Mouse (Mus musculus) kidney, adult 18-20 months (tissue): ENCODE results near the gene Podn.

Source experiments
- DNase-seq: peaks from one replicate; pipeline ENCODE4 v3.0.0; 2021

Gene Podn

DNA sequence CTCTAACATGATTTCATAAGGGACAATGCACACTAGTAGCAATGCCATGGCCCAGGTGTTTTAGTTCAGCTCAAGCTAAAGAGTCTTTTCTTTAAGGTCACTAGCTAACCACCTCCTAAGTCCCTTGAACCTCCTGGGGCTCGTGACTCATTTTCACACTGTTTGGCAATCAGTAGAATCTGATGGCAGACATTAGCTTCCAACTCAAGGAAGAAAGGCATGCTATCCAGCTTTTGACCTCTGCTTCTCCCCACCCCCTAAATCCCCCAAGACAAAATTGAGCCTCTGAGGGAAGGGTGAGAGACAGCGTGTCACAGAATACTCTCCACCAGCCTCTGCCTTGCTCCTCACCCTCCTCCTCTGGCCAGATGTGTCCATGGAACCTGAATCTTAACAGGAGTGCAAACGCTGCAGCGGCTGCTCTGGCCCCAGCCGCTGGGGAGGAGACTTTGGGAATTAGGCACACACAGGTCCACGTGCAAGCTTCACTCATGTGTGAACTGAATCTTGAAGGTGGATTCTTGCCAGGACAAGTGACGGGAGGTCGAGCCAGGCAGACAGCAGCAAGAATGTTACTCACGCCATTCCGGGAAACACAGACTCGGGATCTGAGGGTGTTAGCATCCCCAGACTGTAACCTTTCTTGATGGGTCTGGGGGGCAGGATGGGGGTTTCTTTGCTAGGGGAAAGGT lies 97.5 kb downstream of the Podn start:
- DNase-seq = peak; percentile 72

DNA sequence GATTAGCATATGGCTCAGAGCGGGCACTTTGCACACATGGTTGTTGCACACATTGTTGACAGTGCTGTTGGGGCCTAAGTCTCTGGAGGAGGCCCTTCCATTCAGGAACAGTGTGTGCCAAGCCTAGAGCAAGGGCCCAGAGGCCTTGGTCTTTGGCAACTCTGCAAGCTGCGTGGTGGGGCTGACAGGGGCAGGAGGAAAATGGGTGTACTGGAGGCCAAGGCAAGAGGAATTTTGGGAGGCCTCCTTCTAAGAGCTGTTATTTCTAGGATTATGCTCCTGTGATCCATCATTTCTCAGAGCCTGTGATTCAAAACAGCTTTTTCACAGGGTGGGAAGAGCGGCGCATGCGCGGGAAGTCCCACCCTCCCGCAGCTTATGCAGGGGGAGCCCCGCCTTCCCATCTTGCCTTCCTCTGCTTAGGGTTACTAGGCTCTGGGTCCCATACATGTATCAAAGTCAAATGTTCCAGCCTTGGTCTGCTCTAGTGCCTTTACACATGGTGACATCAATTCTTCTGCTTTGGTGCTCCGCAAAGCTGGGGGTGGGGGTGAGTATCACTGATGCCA lies 99.7 kb downstream of the Podn start:
- DNase-seq = no peak

DNA sequence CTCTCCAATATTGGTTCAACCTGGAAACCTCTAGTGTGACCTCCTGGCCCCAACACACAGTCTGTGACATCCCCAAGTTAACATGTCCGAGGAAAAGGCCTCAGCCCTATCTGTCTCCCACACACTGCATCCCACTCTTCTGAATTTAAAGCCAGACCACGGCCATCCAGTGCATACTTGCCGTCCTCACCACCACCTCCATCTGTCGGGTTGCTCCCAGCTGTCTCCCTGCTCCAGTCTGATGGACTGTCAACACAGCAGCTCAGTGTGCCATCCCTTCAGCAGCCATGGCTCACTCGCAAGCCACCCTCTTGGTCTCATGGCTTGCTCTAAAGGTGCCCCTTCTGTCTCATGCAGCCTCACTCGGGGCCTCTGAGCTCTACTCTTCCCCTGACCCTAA lies 100.5 kb downstream of the Podn start:
- DNase-seq = no peak

DNA sequence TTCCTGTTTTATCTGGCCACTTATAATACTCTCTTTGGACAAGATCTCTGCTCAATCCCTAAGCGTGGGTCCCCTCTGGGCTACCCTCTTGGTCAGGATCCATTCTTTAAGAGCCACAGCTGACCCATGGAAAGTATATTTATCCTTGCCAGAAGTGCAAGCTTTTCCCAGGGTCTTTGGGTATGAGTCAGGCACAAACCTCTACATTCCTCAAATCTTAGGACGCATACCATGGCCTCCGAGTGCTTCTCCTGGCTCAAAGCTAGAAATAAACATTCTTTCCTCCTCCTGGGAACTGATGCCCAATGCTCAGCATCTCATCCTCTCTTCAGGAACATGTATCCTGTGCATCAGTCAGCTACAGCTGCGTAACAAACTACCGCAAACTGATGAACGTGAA lies 101.2 kb downstream of the Podn start:
- no peak for DNase-seq

DNA sequence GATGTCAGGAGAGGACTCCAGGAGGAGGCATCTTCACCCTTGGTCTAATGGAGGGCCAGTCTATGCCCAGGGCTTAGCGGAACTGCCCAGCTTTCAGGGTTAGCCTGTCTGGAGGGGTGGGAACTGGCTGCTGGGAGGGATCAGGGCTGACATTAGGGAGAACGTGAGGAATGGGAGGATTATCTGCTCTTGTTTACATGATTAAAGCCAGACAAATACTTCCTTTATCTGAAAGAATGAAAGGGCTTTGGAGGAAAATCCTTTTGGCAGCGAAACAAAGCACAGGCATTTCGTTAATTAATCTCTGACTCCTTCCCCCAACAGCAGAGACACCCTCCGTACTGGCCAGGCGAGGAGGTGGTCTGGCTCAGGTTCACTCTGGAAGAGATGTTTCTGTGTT lies 104.4 kb downstream of the Podn start:
- no peak for DNase-seq

DNA sequence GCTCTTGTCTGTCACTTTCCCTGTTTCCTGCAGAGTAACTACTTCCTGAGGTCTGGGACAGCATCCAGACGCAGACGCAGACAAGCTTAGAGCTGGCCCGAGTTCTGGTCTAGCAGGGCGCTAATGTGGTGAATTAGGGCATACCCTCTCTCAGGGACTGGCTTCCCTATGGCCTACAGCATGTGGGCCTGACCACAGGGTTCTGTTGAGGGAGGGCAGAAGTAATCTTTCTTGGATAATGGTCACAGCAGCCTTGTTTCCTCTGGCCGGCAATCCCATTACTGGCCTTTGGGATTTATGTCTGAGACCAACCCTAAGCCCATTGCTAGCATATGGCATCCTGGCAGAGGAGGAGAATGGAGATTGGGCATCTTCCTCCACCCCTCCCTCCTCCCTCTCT lies 105.4 kb downstream of the Podn start:
- no peak for DNase-seq

DNA sequence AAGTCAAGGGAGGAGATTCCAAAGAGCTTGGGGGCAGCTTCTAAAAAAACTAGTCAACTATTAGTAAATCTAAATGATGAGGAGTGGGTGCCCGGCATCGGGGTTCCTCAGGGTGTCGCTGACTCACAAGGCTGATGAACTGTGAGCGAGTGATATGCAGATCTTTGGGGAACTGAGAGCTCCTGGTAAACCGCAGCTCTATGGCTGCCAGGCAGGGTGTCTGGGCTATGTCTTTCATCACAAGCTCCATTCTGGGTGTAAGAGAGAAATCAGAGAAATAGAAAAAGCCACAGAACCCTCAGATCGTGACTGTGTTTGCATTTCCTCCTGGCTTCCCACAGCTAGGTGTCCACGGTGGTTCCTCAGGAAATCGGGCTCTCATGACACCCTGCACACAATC lies 107.3 kb downstream of the Podn start:
- no peak for DNase-seq

DNA sequence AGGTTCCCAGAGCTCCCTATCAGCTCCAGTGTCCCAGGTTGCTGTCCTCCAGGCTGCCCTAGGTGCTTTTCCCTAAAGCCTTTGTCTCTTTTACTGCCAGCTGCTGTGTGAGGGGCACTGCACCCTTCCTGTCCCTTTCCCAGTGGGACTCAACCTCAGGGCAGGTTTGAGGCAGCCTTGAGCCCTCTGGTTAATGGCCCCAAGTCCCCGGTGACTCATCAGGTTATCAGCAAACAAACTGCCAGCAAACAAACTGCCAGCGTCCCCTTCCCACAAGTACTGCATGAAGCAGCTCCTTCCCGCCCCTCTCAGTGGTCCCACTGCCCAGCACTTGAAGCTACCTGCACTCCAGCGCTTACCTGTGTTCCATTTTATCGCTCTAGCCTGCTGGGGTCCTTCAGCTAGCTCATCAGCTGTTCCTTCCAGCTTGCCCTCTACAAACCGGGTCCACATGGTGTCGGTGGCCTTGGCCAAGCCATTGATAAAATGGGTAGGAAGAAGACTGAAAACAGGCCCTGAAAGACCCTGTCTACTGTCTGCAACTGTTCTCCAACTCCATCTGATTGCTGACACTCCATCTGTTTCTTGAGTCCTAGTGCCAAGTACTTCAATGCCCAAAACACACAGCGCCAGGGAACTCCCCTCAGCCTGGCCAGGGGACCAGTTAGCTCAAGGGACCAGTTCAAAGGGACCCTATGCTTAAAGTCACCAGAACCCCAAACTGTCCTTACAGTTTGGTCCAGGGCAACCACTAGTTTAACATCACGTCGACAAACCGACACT lies 109.7 kb downstream of the Podn start:
- DNase-seq = no peak

DNA sequence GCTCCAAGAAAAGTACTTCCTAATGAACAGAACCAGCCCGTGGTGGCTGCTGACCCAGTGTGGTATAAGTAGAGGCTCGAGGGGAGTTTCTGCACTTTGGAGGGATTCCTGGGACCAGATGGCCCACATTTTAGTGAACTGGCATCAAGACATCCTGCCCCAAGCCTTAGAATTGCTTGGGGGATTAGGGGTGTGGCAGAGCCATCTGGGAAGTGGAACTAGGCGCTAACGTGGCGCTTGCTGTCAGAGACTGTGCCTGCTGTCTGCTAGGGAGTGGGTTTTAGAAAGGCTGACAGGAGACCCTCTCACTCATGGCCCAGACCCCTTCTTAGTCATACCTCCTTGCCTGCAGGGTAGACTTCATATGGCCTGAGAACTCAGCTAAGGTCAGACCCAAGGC lies 110.4 kb downstream of the Podn start:
- DNase-seq = no peak

DNA sequence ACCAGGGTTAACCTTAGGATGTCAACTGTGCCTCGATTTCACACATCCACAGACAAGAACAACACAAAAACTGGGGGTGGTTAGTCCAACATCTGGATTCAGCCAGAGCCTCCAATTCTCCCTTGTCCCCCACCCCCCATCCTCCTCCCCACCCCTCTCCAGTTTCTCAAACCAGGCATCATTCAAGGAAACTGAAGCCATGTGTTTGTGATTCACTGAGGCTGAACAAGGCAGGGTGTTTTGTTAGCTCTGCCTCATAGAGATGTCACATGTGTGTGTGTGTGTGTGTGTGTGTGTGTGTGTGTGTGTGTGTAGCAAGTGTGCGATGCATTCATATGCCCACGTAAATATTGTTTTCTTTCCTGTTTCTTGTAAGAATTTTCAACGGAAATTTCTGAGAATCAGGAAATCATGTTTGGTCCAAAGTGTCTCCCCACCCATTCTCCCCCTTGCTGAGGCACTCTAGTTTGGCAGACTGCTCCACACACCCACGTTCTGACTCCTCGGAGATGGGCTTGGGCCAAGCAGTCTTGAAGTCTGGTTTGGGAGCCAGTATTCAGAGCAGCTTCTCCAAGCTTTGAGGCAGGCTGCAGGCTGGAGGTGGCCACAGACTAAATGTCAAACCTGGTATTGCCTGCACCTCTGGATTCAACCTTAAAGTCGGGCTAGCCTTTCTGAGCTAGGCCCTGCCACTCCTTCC lies 111.8 kb downstream of the Podn start:
- peak; percentile 44 for DNase-seq

DNA sequence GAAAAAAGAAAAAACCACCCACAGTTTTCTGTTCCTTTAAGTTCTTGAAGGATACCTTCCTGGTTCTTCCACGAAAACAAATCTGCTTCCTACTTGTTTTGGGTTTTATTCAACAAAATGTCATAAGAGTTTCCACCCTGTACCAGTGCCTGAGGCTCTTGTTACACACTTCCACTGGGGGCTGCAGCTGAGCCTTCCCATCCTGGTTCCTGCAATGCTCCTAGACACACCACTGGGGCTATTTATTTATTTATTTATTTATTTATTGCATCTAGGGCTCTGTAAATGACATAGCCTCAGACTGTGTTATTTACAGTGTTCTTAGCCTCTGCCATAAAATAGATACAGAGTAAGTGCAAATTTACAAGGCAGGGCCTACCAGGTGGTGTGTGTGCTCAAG lies 112.5 kb downstream of the Podn start:
- no peak for DNase-seq

DNA sequence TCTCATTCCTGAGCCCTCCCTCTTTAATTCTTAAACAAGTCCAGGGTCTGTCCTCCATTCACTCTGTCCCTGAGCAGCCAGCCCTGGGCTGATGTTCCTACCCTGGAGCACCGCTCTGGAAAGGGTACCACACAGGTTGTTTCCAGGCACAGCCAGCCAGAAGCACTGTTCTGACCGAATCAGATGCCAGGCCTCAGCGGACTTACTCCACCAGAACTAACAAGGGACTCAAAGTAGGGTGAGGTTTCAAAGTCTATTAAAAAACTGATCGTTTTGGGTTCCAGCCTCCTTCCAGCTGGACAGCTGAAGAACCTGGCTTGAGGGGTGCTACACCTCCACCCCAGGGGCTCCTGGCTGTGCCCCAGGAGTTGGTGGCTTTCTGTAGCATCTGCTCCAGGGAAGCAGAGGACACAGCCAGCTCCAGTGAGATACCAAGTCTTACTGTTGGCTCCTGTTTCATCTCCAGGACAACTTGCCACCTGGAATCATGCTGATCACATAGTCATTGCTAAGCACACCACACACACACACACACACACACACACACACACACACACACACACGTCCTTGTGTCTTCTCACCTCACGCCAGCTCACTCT lies 116.1 kb downstream of the Podn start:
- no peak for DNase-seq

DNA sequence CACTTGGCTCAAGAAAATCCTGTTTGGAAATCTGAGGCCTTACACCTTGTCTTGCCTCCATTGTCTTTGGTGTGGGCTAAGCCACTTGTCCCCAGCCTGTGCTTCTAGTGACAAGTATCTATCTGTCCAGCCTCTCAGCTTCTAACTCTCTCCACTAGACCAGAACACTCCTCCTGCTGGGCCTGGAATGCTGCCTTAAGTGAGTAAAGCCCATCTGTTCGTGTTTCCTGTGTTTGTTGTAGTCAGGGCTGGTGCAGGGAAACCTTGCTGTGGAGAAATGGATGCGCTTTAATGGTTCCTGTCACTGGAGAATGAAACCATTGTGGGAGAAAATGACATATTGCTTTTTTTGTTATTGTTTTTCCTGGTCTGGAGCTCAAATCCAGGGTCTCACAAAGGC lies 116.7 kb downstream of the Podn start:
- DNase-seq = no peak

DNA sequence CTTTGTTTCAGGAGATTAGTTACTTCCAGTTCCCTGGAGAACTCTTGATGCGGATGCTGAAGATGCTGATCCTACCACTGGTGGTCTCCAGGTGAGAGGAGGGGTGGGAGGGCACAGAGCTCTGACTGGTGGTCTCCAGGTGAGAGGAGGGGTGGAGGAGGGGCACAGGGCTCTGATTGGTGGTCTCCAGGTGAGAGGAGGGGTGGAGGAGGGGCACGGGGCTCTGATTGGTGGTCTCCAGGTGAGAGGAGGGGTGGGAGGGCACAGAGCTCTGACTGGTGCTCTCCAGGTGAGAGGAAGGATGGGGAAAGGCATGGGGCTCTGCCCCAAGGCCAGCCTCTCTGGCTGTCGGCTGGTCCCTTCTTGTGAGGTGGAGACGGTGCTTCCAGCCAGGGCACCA lies 118.7 kb downstream of the Podn start:
- no peak for DNase-seq

DNA sequence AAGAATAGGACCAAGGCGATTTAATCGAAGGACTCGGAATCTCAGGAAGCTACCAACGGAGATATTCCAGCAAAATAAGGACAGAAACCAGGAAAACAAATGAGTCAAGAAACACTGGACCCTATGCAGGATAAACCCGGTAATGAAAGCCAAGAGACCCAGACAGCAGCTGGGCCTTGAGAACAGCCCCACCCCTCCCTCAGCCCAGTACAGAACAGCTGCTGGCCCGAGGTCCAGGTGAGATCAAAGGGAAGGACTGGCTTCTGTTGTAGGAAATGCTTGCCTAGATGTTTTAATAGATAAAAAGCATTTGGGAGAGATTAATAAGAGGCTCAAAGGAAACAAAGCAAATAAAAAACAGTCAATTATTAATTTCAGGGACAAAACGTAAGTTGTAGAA lies 121.2 kb downstream of the Podn start:
- no peak for DNase-seq

DNA sequence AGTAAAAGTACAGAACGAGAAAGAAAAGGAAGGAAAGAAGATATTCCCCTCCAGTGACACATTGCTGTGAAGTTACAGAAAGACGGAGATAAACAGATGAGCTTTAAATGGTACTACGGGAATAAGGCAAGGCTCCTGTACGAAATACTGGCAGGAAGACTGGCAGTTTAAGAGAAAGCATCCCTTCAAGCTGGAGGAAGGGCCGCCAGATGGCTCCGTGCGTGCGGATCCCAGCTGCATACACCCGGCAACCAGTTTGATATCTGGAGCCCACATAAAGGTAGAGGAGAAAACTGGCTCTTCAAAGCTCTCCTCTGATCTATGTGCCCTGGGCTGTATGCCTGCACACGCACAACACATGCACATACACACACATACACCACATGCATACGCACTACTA lies 121.7 kb downstream of the Podn start:
- DNase-seq = no peak

DNA sequence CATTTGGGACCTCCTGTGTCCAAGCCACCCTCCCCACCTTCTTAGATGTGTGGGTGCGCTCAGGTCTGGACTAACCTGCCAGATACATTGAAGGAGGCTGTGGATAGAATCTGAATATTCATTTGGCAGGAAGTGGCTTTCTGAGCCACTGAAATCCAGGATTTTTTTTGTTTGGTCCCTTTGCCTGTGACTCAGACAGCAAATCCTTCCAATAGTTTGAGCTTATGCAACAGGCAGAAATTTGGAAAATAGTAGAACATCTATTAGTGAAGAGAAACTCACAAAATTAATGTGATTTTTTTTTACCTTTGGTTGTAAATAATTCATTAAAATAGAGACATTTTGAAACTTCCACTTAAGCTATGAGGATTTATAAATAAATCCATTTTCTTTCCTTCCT lies 125.1 kb downstream of the Podn start:
- DNase-seq = no peak

DNA sequence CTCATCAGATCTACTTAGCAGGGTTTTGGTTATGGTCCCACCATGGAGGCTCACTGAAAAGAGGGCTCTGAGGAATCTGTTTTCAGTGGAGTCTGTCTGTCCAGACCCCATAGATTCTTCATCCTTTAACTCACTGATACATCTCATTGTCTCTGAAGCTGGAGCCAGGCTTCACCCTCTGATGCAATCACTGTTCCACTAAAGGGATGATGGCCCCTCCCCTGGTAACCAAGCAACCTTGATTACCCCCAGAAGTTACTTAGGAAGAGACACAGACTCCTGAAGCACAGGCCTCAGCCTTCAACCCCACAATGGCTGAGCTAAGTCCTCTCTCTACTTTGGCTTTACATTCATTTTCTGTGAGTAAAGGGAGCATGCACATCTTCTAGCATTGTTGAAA lies 126.5 kb downstream of the Podn start:
- DNase-seq = no peak

DNA sequence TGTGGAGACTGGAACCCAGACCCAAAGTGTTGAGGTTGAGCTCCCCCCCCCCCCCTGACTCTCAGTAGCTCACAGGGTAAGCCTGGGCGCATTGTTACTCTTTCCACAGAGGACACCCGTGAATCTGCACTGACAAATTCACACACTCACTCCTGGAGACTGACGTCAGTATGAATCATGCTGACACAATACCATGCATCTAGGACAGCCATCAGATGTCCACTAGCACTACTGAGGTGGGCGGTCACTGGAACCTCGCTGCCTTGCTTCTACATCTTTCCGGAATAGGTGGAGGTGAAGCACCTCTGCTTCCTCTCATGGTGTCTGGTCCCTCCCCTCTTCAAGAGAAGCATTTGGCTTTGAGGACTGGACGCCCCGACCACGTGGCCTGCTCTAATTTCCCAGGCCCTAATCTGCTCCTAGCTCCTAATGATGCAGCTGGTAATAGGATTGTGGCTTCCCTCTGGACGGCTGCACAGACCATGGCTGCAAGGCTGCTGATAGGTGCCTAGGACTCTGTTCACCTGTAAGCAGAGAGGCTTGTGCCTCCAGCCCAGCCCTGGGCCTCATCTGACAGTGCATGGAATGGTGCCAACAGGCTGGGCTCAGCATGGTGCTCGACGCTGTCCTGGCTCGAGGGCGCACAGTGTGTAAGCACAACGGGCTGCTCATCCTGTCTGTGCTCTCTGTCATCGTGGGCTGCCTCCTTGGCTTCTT lies 128.1 kb downstream of the Podn start, which contains the start of gene Slc1a7:
Slc1a7 (plus strand) TSS at position 367 of the 717 bp plus-strand sequence.
- no peak for DNase-seq

DNA sequence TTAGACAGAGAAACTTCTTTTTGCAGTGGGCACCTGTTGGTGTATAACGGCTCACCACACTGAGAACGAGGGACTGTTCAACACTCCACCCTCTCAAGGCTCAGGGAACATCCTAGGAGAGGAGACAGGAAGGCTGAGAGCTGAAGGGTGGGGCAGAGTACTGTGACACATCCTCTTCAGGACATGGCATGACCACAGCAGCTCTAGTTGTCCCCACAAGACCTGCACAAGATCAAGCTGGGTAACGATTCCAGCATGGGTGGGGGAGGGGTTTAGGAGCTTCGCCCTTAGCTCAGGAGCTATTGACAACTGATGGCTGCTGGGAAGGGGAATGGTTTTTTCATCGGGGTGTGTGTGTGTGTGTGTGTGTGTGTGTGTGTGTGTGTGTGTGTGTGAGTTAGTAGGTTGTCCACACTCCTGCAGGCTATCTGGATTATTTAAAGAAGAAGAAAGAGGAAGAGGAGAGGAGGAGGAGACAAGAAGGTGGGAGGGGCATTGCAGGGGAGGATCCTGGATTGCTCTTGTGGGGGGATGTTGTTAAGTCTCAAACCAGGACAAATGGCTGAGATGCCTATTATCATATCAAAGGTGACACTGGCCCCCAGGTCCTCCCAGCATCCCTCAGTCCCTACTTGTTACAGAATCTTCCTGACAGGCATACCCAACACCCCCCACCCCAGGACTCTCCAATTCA lies 129.7 kb downstream of the Podn start:
- no peak for DNase-seq
